Mouse (Mus musculus): Measurements from ENCODE around the gene Tmppe. TPM values are rescaled to one million over a fixed set of nuclear protein-coding genes. Genes with fewer than 3 reads are reported as not detected.
A peak's percentile ranks its signal among the peaks of the same experiment; 100 is the strongest.
"Not testable (repeated sequence)": the region's sequence is repeated elsewhere in the genome, so short reads cannot be mapped to it uniquely, and the experiment has no call there.

The Tmppe gene
- 5.0 and 5.8 TPM in 2 replicates for polyA plus RNA-seq (2012; rRNA removed)

GRCm38 (mm10) chr9:114400949-114401684, at the start of gene Tmppe, which contains the start of gene Glb1:
Tmppe (plus strand) TSS chr9:114401105.
Glb1 (plus strand) TSS chr9:114401076.
- peak; percentile 70 for DNase-seq (ENCODE audit: low spot score)

GRCm38 (mm10) chr9:114367783-114368470, 33.0 kb upstream of the Tmppe start:
- peak; percentile 61 for DNase-seq (ENCODE audit: low spot score)

GRCm38 (mm10) chr9:114368471-114368858, 32.4 kb upstream of the Tmppe start:
- no peak for DNase-seq (ENCODE audit: low spot score)

- not testable (repeated sequence) for DNase-seq (ENCODE audit: low spot score)
Observed at GRCm38 (mm10) chr9:114369389-114369788, 31.5 kb upstream of the Tmppe start.

- DNase-seq (ENCODE audit: low spot score): not testable (repeated sequence)
Observed at GRCm38 (mm10) chr9:114371717-114372116, 29.2 kb upstream of the Tmppe start.

- no peak for DNase-seq (ENCODE audit: low spot score)
Observed at GRCm38 (mm10) chr9:114375276-114375962, 25.5 kb upstream of the Tmppe start.

- no peak for DNase-seq (ENCODE audit: low spot score)
Observed at GRCm38 (mm10) chr9:114377168-114377567, 23.7 kb upstream of the Tmppe start.

- no peak for DNase-seq (ENCODE audit: low spot score)
Observed at GRCm38 (mm10) chr9:114379871-114380270, 21.0 kb upstream of the Tmppe start.

GRCm38 (mm10) chr9:114380881-114381733, 19.8 kb upstream of the Tmppe start:
- no peak for DNase-seq (ENCODE audit: low spot score)

GRCm38 (mm10) chr9:114382936-114383710, 17.8 kb upstream of the Tmppe start:
- no peak for DNase-seq (ENCODE audit: low spot score)

GRCm38 (mm10) chr9:114384691-114385090, 16.2 kb upstream of the Tmppe start:
- no peak for DNase-seq (ENCODE audit: low spot score)

GRCm38 (mm10) chr9:114385160-114385559, 15.7 kb upstream of the Tmppe start:
- no peak for DNase-seq (ENCODE audit: low spot score)

GRCm38 (mm10) chr9:114387086-114387485, 13.8 kb upstream of the Tmppe start:
- DNase-seq (ENCODE audit: low spot score): no peak

- no peak for DNase-seq (ENCODE audit: low spot score)
Observed at GRCm38 (mm10) chr9:114388288-114388687, 12.6 kb upstream of the Tmppe start.

- no peak for DNase-seq (ENCODE audit: low spot score)
Observed at GRCm38 (mm10) chr9:114388701-114389370, 12.1 kb upstream of the Tmppe start.

- DNase-seq (ENCODE audit: low spot score): no peak
Observed at GRCm38 (mm10) chr9:114389371-114389904, 11.5 kb upstream of the Tmppe start.

- peak; percentile 55 for DNase-seq (ENCODE audit: low spot score)
Observed at GRCm38 (mm10) chr9:114389905-114390748, 10.8 kb upstream of the Tmppe start, which contains the start of gene Crtap. Crtap (minus strand) TSS chr9:114390675.

- no peak for DNase-seq (ENCODE audit: low spot score)
Observed at GRCm38 (mm10) chr9:114390749-114391075, 10.2 kb upstream of the Tmppe start.

- not testable (repeated sequence) for DNase-seq (ENCODE audit: low spot score)
Observed at GRCm38 (mm10) chr9:114394136-114394535, 6.8 kb upstream of the Tmppe start.
